Mouse (Mus musculus) left cerebral cortex, postnatal 14 days (tissue): ENCODE measurements around the gene Crocc2. TPM values are rescaled to one million over a fixed set of nuclear protein-coding genes. Genes with fewer than 3 reads are reported as not detected.
A peak's percentile ranks its signal among the peaks of the same experiment; 100 is the strongest.

ENCODE experiments used
- DNase-seq, 2 experiments: peaks; one replicate each; pipeline ENCODE4 v3.0.0; 2021 to 2022; ENCODE audit warnings: low spot score in 2 of 2, mixed read lengths in 1 of 2
- intact Hi-C: fragments of 180-260 bp; cut with DNase I; formaldehyde crosslinking; loops from one replicate; pipeline ENCODE4 v1.15.1; 2025
- long read RNA-seq, 2 experiments: library from polyadenylated mRNA; stranded (forward); transcript quantifications; one replicate each; pipeline ENCODE4 v2.0.0; 2021
- total RNA-seq, 2 experiments: library from RNA; stranded (reverse); gene quantifications; 2 replicates each; pipeline ENCODE4 v1.2.3; 2021

The Crocc2 gene
- total RNA-seq = under 1 TPM; 0.07 to 0.19 TPM
- long read RNA-seq, experiment 1 = 0 reads
- long read RNA-seq, experiment 2 = 0 reads

DNA sequence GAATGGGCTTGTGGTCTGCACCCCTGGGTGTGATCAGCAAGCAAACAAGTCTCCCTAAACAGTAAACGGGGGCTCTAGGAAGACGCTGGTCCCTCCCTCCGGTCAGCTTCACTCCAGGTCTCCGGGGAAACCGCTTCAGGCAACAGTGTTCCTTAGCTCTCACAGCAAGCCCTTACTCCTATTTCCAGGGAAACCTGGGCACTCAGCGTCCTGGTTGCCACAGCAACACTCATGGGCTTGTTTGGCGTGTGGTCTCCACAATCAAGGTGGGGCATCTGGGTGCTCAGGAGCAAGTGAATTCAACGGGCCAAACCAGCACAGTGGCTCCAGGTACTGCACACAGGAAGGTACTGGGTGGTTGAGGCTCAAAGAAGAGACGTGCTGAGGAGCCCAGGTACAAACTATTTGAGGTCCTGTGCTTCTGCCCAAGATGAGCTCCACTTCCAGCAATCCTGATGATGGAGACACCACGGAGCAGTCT is at the start of gene Crocc2:
Gene Crocc2 (plus strand): TSS at position 431 of the 481 bp plus-strand sequence.
- intact Hi-C loops = no loop called here
- peak in 1 of 2 experiments; percentile 28 for DNase-seq

DNA sequence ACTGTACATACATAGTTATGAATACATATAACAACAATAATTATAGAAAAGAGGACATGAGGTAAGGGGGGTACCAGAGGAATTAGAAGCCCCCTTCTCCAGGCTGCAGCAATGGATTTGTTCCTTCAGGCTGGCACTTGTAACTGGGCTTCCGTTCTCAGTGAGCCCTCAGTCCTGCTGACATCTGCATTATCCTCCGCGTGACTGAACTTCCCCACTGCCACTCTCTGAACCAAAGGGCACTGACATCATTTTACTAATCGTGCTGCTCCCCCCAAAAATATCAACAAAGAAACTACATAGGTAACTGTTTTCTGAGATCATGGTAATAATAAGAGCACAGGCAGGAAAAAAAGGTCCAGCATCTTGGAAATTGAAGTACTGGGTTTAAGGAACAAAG is 49.7 kb upstream of the Crocc2 start:
- DNase-seq = no peak
- intact Hi-C loops = no loop called here

DNA sequence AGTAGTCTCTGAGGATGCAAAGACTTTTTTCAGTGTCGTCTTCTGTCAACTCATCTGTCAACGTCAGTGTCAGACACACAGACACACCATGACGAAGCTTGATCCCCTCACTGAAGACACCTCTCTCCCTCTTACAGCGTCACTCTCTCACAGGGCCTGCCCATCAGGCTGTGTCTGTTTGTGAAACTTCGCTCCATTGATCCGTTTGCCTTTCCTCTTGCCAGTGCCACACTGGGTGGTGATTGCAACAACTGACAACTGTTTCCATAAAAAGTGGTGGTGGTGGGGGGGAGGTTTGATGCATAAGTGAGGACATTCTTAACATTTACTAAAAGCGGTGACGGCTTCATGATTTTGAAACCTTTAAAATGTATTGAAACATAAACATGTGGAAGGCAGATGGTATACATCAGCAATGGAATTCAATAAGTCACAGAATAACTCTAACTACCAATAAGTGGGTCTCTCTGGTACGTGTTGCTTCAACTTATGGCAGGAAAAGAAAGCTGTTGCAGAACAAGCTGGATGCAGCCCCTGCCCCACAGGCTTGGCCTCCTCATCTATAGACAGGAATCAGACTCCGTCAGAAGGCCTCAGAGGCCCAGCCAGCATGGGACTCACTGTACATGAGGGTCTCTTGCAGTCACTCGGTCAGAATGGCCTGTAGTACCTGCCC is 45.2 kb upstream of the Crocc2 start:
- DNase-seq = no peak
- intact Hi-C loops = no loop called here

DNA sequence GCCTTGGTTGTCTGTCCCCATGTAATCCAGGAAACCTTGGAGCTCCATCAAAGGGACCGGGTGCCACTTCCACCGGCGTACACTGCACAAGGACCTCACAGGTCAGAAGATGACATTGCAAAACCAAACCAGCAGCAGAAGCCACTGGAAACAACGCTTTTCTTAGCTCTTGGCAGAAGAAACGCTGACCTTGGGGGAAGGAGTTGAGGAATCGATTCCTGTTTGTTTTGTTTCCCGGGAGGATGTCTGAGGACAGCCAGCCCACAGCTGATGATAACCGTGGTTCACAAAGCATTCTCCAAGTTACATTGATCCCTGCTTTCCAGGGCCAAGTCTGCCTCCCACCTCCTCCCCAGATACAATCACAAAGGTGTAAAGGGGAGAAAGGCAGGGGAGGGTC is 44.5 kb upstream of the Crocc2 start:
- DNase-seq = no peak
- intact Hi-C loops = no loop called here

DNA sequence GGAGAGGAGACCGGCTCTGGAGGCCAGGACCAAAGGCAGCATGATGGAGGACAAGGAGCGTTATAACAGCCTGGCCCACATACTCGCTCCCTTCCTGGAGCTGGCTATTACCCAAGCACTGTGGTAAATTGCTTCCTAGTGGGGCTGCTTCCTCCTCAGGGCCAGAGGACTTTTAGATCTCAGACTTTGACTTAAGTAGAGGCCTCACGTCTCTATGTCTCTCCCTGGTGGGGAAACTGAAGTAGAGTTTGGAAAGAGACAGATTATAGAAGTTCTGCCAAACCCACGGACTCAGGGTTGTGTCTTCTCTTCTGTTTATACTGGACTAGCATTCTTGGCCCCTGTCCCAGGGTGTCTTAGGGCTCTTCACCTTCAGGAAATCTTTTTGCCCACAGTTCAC is 43.3 kb upstream of the Crocc2 start:
- no peak for DNase-seq
- intact Hi-C loops = no loop called here

DNA sequence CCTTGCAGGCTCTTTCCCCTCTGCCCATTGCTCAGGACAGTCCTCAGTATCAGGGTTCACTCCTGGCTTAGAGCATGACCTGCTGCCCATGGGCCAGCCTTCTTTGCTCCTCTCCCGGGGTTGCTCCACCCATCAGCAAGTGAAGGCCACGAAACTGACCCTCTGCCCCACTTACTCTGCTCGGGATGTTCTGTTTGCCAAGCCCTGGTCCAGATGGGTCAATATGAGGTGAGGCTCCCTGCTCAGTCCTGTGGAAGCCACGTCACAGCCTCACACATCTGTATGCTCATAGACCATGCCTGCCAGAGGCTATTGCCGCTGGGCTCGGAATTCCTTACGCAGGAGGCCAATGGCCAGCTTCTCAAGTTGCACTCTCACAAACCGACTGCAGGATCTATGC is 40.3 kb upstream of the Crocc2 start:
- intact Hi-C loops = no loop called here
- no peak for DNase-seq

DNA sequence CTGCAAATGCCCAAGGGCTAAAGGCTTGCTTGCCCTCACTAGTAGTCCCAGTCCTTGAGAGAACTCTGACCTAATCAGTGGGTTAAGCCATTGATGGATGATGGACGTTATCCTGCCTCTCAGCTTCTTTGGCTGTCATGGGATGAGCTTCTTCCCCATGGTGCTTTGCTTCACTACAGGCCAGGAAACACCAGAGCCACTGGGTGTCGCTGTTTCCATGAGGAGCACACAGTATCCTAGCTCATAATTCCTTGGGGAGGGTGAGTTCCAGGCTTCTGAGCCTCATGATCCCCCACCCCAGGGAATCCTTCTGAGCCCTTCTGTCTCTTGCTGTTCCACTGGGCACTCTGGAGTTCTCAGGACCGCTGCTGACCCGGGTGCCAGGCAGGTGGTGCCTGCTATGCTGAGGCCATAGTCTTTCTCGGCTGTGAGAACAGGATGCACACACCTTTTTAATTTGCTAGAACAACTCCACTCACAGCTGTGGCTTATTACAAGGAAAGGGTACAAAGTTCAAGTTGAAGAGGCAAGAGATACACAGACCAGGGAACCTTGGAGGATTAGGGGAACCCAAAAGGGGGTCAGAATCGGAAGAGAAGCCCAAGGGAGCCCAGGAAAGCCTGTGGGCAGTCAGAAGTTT is 39.7 kb upstream of the Crocc2 start:
- intact Hi-C loops = no loop called here

DNA sequence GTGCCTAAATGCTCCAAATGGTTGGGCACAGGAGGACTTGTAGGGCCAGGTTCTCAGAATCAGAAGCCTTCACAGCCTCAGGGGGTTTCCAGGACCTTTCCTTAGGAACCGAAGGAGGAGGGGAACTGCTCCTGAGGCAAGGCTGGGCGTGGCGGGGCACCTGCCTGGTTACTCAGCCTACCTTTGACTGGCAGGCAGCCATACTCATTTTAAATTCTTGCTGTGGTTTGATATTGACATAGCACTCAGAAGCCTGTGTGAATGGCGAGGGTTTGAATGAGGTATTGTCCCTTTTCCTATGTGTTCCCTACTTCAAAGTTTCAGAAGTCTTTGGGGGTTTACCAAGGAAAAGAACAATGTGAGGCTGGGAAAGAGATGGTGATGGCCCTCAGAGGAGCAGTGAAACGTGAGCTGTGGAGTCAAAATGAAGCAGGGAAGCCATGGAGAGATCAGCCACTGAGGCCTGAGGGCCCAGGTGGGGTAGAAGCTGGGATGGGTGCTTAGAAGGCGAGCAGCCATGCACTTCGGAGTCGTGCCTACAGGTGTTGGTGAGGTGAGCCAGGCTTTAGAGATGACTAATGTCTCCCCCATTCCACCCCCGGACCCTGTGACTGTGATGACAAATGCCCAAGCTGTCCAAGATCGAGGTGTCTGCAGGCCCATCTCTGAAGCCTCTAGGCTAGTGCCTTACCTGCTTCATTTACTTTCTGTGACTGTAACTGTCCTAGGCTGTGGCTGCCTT is 38.1 kb upstream of the Crocc2 start:
- intact Hi-C loops = no loop called here

More for the DNA sequence above, 39.7 kb upstream of the Crocc2 start:
- DNase-seq = peak; percentile 83 to 85

DNA sequence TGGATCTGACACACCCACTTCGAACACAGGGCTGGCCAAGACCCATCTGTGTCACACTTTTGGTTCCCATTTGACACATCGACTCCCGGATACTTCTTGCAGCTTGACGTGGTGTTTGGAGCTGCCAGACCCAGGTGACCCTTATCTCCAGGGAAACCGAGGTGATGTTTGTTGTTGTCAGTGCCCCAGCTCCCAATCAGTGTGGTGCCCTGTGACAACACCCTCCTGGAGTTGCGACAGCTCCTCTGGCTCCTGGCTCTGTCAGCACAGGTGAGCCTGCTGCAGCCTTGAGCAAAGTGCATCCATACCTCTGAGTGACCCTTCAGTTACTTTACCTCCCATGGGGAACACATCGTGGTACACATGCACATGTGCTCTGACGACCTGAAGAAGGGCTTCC is 35.8 kb upstream of the Crocc2 start:
- no peak for DNase-seq
- intact Hi-C loops = no loop called here

More for the DNA sequence above, 38.1 kb upstream of the Crocc2 start:
- DNase-seq = no peak

DNA sequence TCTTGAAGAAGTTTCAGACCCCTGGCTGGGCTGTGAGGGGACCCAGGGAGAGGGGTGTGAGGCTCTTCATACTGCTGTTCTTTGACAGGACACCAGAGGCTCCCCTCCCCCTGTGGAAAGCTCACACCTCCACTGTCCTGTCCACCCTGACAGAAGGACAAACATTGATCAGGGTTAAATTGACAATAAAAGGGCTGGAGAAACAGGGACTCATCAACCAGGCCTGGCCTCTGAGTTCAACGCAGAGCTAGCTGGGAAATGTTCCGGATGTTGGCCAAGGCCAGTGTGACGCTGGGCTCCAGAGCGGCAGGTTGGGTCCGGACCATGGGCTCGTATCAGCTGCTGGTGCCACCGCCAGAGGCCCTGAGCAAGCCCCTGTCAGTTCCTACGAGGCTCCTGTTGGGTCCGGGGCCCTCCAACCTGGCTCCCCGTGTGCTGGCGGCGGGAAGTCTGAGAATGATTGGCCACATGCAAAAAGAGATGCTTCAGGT is 33.4 kb upstream of the Crocc2 start, which contains the start of gene Agxt:
Gene Agxt (plus strand): TSS at position 205 of the 491 bp plus-strand sequence.
- intact Hi-C loops = no loop called here
- DNase-seq = no peak

DNA sequence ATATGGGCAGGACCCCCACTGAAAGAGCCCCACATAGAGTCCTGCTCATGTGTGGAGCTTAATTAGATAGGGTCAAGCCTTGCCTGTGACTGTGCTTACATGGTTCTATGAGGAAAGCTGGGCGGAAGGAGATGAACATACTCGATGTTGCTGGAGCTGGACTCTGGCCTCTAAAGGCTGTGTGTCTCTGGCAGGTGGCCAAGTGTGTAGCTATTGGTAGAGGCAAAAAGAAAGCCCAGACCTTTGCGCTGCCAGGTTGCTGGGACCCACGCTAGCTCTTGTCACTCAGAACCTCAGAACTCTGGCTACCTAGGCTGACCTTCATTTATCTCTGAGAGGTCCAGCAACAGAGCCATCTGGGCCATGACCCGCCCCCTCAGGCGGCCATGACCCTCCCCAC is 30.0 kb upstream of the Crocc2 start:
- no peak for DNase-seq
- intact Hi-C loops = no loop called here

DNA sequence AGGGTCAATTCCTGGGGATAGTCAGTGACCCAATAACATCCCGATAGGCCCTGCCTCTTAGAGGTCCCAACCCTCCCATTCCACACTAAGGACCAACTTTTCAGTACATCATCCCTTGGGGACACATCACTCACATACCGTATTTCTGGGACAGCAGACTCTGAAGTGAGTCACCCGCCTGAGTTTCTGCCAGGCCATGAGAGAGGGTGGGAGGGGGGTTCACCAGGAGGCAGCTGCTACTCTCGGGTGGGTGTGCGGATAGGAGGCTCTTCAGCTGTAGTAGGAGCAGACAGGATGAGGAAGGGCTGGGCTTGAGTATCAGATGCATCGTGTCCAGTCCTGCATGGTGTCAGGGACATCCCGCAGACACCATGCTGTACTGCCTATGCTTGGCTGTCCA is 28.8 kb upstream of the Crocc2 start:
- peak; percentile 18 to 64 for DNase-seq

DNA sequence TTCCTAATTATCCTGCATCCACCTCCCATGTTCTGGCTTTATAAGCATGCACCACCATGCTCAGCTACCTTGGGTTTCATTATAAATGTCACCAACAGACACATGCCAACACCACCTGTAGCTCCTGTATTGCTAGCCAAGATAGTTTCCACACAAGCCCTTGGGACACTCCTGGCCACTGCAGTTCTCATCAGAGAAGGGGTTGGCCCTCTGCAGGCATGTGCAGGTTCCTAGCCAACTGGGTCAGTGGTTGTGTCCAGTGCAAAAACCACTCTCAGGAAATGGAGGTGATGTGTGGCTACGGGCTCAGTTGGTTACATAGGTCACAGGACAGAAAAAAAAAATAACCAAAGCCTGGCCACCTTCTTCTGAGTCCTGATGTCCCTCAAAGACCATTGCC is 25.7 kb upstream of the Crocc2 start:
- intact Hi-C loops = no loop called here
- no peak for DNase-seq

More for the DNA sequence above, 28.8 kb upstream of the Crocc2 start:
- intact Hi-C loops = no loop called here

DNA sequence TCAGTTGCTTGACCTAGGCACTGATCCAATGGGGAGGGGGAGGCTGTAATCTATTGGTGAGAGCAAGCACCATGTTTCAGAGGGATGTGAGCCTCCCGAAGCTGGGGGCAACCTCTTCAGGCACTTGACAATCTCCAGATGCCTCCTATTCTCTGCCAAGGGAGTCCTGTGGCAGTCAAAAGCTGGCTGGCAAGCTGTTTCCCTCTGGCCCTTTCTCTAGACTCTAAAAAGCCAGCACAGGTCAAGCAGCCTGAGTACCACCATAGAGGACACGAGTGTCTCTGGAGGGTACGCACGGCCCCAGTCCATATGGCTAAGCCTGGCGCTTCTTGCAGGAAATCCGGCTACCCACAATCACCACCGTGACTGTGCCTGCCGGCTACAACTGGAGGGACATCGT is 24.3 kb upstream of the Crocc2 start:
- intact Hi-C loops = no loop called here
- no peak for DNase-seq

DNA sequence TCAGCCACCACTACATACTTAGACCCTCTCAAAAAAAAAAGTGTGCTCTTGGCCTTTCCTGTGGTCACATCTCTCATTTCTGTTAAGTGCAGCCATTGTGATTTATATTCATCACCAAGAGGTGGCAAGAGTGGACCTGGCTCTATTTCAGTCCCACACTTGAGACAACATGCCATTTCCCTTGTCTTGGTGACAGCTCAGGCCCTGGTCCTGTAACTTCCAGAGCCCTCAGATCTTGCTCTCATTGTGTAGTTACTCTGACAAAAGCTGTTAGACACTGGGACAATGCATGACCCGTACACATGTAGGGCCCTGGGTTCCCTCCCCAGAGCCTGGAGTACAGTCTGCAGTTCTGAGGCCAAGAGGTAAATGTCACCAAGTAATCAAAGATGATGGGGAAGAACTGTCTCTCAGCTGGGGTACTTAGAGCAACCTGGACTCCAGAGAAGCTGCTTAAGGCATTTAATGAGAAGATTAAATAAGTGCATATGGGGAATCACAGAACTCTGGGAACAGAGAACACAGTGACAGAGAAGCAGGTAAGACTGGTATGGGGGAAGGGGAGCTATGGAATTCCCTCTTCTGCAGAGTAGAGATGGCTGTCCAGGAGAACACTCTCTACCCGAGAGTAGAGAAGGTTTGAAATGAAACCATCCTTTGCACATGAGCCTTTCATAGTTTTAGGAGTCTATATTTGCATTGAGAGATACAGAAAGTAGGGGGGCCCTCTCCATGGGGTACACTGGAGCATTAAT is 17.4 kb upstream of the Crocc2 start:
- no peak for DNase-seq
- intact Hi-C loops = no loop called here

DNA sequence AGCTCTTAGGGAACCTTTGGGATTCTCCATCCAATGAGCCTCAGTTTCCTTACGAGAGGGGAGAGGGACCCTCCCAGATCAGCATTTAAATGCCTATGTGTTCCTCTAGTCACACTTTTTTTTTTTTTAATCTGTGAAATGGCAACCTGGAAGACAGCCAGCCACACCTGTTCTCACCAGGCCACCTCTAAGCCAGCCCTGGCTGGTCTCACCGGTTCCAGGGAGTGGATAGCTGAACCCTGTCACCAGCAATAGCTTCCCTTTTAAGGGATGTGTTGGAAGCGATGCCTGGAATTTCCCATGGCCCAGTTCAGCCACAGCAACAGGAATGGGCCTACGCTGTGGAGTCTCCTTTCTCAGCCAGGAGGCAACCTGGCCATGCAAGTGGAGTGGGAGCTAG is 11.0 kb upstream of the Crocc2 start:
- no peak for DNase-seq
- intact Hi-C loops = no loop called here

DNA sequence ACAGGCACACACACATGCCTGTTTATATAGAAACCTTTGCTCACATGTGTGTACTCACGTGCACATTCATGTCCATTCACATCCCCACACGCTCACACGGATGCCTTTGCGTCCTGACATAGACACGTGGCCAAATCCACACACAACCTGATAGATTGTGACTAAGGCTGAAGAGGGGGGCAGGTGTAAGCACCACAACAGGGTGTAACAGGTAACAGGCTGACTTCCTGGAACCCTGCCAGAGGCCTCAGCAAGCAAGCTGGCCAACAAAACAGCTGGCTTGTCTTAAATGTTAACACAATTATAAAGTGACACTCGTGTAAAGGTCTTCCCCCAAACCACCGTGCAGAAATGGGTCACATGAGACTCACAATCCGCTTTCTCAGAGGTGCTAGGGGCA is 9.6 kb upstream of the Crocc2 start:
- intact Hi-C loops = no loop called here
- peak in 1 of 2 experiments; percentile 65 for DNase-seq

DNA sequence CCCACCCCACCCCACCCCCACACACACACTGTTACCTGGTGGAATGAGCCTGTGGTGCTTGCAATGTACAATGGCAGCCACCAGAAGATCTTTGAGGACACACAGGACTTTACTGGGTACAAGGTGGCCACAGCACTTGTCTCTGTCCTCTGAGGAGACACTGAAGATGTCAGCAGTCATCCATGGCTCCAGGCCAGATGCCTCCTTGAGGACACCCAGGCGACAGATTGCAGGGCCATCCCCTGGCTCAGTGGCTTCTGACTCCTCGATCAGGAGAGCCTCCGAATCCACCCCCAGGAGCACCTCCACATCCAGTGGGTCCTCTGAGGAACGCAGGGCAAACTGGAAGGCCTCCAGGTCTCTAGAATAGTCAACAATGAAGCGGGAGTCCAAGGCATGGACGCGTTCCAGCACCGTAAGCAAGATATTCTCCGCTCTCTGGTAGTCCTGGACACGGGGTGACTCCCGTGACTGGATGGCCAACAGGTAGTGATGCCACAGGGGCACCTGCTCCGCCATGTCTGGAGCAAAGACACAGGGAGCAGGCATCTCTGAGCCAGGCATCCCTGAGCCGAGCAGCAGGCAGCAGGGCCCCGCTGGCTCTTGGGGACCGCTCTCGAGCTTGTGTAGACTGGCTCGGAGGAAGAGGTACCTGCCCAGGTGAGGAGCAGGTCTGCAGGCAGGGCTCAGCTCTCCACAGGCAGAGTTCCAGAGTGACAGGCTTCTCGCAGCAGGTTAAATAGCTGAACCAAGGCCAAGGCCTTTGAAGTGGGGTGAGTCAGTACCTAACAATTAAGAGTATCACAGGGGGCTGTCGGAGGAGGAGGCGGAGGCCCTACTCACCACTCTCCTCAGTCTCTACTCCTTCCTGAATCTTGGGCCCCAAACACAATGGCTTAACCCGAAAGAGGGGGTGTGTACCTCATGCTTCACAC is 8.7 kb upstream of the Crocc2 start:
- intact Hi-C loops = no loop called here
- no peak for DNase-seq
